Mouse (Mus musculus) heart, embryonic 10.5 days (tissue): Measurements from ENCODE around the gene Rhobtb1. TPM values are rescaled to one million over a fixed set of nuclear protein-coding genes. Genes with fewer than 3 reads are reported as not detected.

Experiments
- DNase-seq: peaks from one replicate; pipeline ENCODE4 v3.0.0-alpha.2; 2017; ENCODE audit warnings: low spot score
- H3K27ac ChIP-seq: fragments of 300-500 bp; sonication (generic); 2 replicates; pipeline ENCODE4 v1.5.1; 2016; ENCODE audit warnings: mild to moderate bottlenecking
- H3K27me3 ChIP-seq: fragments of 300-500 bp; sonication (generic); 2 replicates; pipeline ENCODE4 v1.6.1; 2016; ENCODE audit warnings: mild to moderate bottlenecking; ENCODE audit not compliant: poor library complexity, insufficient read depth, severe bottlenecking
- H3K36me3 ChIP-seq: fragments of 300-500 bp; sonication (generic); 2 replicates; pipeline ENCODE4 v1.6.1; 2016; ENCODE audit warnings: mild to moderate bottlenecking, moderate library complexity
- H3K4me1 ChIP-seq: fragments of 300-500 bp; sonication (generic); 2 replicates; pipeline ENCODE4 v1.6.1; 2016; ENCODE audit warnings: mild to moderate bottlenecking
- H3K4me3 ChIP-seq: fragments of 300-500 bp; sonication (generic); 2 replicates; pipeline ENCODE4 v1.5.1; 2016; ENCODE audit warnings: mild to moderate bottlenecking, moderate library complexity
- H3K9me3 ChIP-seq: fragments of 300-500 bp; sonication (generic); 2 replicates; pipeline ENCODE4 v1.6.1; 2016; ENCODE audit warnings: mild to moderate bottlenecking, moderate library complexity
- WGBS: fragments of 180-500 bp; shearing (Covaris S2); methylation state at CpG from one replicate; pipeline ENCODE4 v1.1.7; 2016; 5-methylcytosine and 5-hydroxymethylcytosine counted together
- polyA plus RNA-seq: library from polyadenylated mRNA; unstranded; fragments of >200 nt; fragmentation: Nextera tagmentation; extraction: Ambion mirVana; gene quantifications from 2 replicates; pipeline ENCODE4 v1.2.1, GENCODE M21; 2016

Rhobtb1 gene
- polyA plus RNA-seq, 1 experiment from 2014 or later, result 26.6 TPM

- no peaks in the 10 kb centered on the region for H3K27me3 ChIP-seq
- H3K4me1 ChIP-seq, result no peaks in the 10 kb centered on the region
- no peak for DNase-seq
- H3K4me3 ChIP-seq, result no peak overlapping the region
- no peak overlapping the region for H3K27ac ChIP-seq
- H3K9me3 ChIP-seq, result no peaks in the 10 kb centered on the region
- H3K36me3 ChIP-seq, result peaks cover 53% of the 10 kb centered on the region
- 88% methylated on average over 11 of the region's 11 CpGs for WGBS
Measured at GRCm38 (mm10) chr10:69333212-69333611, 182.0 kb downstream of the Rhobtb1 start.

DNA sequence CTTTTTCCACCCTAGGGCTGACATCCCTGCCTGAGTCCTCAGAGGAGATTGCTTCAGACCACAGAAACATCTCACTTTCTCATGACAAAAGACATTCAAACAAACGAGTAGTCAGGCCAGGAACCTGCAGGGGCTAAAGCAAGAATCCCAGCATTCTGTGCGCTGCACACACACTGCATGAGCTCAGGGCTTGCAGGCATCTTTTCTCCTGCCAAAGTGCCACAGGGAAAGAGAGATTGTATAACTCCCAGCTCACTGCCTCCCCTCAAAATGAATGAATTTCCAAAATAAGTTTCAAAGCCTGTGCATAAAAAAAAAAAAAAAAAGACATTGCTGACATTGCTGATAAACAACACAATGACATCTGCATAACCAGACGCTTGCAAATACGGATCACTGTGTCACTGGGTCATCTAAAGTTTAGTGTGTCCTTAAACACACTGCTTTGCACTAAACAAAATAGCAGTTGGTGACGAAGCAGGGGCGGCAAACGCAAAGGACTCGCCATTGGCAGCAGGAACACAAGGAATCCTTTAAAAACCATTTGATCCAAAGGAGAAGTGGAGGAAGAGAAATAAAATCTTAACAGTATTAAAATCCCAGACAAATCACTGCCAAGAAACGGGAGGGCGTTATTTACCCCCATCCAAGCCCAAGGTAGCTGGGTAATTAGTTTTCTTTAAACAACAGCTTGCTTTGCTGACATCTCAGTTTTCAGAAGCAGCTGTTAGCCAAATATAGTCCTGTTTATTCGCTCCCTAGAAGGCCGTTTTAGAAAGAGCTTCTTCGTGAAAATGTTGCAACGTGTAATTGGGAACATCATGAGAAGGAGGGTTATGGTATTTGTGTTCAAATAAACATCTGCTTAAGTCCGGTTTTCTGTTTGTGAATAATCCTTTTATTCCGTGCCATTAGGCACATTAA, 183.3 kb downstream of the Rhobtb1 start:
- no peak for DNase-seq
- H3K9me3 ChIP-seq, result no peaks in the 10 kb centered on the region
- H3K27ac ChIP-seq, result no peak overlapping the region
- no peaks in the 10 kb centered on the region for H3K27me3 ChIP-seq
- H3K36me3 ChIP-seq, result peaks cover 66% of the 10 kb centered on the region
- H3K4me1 ChIP-seq, result no peaks in the 10 kb centered on the region
- WGBS, result 89% methylated on average over 16 of the region's 16 CpGs
- H3K4me3 ChIP-seq, result no peak overlapping the region

DNA sequence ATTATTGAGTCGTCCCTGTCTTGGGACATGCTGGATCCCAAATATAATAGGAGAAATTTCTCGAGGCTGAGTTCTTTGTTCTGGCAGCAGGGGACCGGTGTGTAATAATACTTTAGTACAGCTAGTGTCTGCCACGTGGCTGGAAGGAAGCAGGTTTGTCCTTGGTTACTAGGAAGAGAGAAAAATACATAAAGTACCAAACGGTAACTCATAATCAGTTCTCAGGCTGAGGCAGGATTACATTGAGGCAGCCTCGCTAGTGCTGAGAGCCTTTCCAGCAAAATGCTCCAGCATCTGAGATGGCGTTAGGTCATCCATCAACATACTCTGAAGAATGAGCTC, 183.9 kb downstream of the Rhobtb1 start:
- H3K27ac ChIP-seq, result no peak overlapping the region

DNA sequence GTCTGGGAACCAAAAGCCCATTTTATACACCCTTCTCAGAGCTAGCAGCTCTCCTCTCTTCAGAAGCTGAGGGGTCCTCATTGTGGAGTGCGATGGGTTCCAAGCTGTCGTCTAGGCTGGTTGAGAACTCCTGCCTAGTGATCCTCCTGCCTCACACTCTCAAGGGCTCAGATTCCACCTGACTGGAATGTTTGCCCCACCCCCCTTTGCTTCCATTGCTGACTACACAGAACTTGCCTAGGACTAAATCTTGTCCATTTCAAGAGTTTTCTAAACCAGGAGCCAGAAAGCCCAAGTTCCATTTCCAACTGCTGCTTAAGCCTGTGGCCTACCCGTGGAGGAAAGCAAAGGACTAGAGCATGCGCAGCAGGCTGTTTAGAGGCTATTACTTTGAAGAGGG, 184.4 kb downstream of the Rhobtb1 start:
- no peaks in the 10 kb centered on the region for H3K9me3 ChIP-seq
- H3K4me3 ChIP-seq, result no peak overlapping the region
- no peak overlapping the region for H3K27ac ChIP-seq
- H3K27me3 ChIP-seq, result no peaks in the 10 kb centered on the region
- peaks cover 77% of the 10 kb centered on the region for H3K36me3 ChIP-seq
- DNase-seq, result no peak
- 77% methylated on average over 4 of the region's 4 CpGs for WGBS
- no peaks in the 10 kb centered on the region for H3K4me1 ChIP-seq

More for the DNA sequence above, 183.9 kb downstream of the Rhobtb1 start:
- Histone ChIP-seq H3K9me3 (no peaks in the 10 kb centered on the region), H3K4me3 (no peak overlapping the region), H3K27me3 (no peaks in the 10 kb centered on the region), H3K36me3 (peaks cover 72% of the 10 kb centered on the region), H3K4me1 (no peaks in the 10 kb centered on the region)
- DNase-seq, result no peak
- WGBS, result 87% methylated on average over 7 of the region's 7 CpGs

GRCm38 (mm10) chr10:69336219-69336618, 185.0 kb downstream of the Rhobtb1 start:
- Histone ChIP-seq H3K36me3 (peaks cover 83% of the 10 kb centered on the region), H3K4me1 (no peaks in the 10 kb centered on the region), H3K27ac (no peak overlapping the region), H3K27me3 (no peaks in the 10 kb centered on the region), H3K9me3 (no peaks in the 10 kb centered on the region), H3K4me3 (no peak overlapping the region)
- no peak for DNase-seq
- 90% methylated on average over 11 of the region's 11 CpGs for whole genome bisulfite sequencing

DNA sequence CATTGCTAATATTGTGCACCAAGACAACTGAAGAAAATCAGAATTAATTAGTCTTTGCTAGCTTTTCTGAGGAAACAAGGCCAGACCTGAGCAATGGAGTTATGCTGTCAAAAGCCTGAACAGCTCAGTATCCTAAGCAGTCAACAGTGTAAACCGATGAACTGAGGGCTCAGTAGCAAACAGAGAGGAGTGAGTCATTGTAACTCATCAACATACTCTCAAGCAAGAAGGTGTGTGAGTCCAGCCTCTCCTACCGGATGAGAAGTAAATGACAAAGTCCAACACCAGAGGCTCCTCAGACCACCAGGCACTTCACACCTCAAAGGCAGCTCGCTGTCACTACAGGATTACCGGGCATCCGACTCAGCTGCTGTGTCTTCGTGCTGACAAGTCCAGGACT, 188.8 kb downstream of the Rhobtb1 start:
- Histone ChIP-seq H3K36me3 (peaks cover 99% of the 10 kb centered on the region), H3K27ac (no peak overlapping the region), H3K4me1 (no peaks in the 10 kb centered on the region), H3K4me3 (no peak overlapping the region), H3K9me3 (no peaks in the 10 kb centered on the region), H3K27me3 (no peaks in the 10 kb centered on the region)
- WGBS, result 86% methylated on average over 6 of the region's 6 CpGs
- DNase-seq, result no peak

Other genes with a start within 250 kb of the Rhobtb1 start
- 1.7 and 1.9 TPM in 2 replicates for gene A930033H14Rik, start 61.7 kb downstream of the Rhobtb1 start, polyA plus RNA-seq
- 411 and 465 TPM in 2 replicates for gene Cdk1, start 201.5 kb downstream of the Rhobtb1 start, polyA plus RNA-seq
- 54.8 and 74.8 TPM in 2 replicates for gene Ank3, start 247.3 kb downstream of the Rhobtb1 start, polyA plus RNA-seq